Mouse (Mus musculus): Measurements from ENCODE around the gene Lrrc3b.

GRCm38 (mm10) chr14:15410686-15411534, 27.9 kb downstream of the Lrrc3b start:
- TF ChIP-seq CTCF (IDR thresholded peaks at IDR 0.05; ENCODE audit: low read depth) (0 out of 2 replicates have a peak, but pooled peaks have one; percentile 2), EP300 (IDR thresholded peaks at IDR 0.05; ENCODE audit: low read depth) (no peak)
